Mouse (Mus musculus) gastrocnemius, adult 2 months (tissue): ENCODE results near the gene Zfhx3. TPM values are rescaled to one million over a fixed set of nuclear protein-coding genes. Genes with fewer than 3 reads are reported as not detected.
A peak's percentile ranks its signal among the peaks of the same experiment; 100 is the strongest.

Experiments
- DNase-seq: peaks from one replicate; pipeline ENCODE4 v3.0.0; 2022
- H3K27ac ChIP-seq: fragments of 200-600 bp; 2 replicates; pipeline ENCODE4 v1.8.1; 2022; ENCODE audit warnings: mild to moderate bottlenecking
- H3K4me3 ChIP-seq: fragments of 200-600 bp; 2 replicates; pipeline ENCODE4 v1.8.1; 2022; ENCODE audit warnings: mild to moderate bottlenecking, moderate library complexity
- CTCF ChIP-seq: fragments of 200-600 bp; IDR thresholded peaks from 2 replicates; pipeline ENCODE4 v1.8.1; 2022; ENCODE audit warnings: antibody characterized with exemption, mild to moderate bottlenecking, moderate library complexity
- intact Hi-C: fragments of 180-260 bp; cut with DNase I; formaldehyde crosslinking; loops from one replicate; pipeline ENCODE4 v1.15.1; 2025
- total RNA-seq, 2 experiments: library from RNA; stranded (reverse); gene quantifications; 2 replicates each; pipeline ENCODE4 v1.2.3; 2021

Gene Zfhx3
- total RNA-seq, 2 experiments from 2014 or later = 14.1 to 17.7 TPM

DNA sequence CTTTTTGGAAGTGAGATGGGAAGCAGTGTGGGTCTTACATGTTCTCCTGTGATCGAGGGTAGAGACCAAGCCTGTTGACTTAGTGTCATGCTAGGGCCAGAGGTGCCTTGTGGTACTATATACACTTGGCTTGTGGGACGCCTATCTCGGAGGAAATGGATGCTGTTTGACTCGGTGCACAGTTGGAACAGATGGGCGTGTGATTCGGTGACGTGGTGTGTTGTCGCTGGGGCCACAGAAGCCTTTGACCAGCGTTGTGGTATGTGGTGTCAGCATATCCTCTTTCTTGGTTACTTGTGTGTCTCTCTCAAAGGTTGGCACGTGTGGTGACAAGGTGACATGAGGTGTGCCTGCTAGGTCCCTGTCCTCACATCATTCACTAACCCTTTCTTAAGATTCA lies 795.7 kb downstream of the Zfhx3 start:
- no peak for DNase-seq
- no peak for TF ChIP-seq CTCF
- intact Hi-C loops = no loop called here
- H3K4me3 ChIP-seq = no peak overlapping the region
- no peak overlapping the region for H3K27ac ChIP-seq

GRCm38 (mm10) chr8:108739517-108739916 lies 797.1 kb downstream of the Zfhx3 start:
- no peak for TF ChIP-seq CTCF
- intact Hi-C loops = no loop called here
- no peak overlapping the region for H3K4me3 ChIP-seq
- no peak for DNase-seq
- H3K27ac ChIP-seq = no peak overlapping the region

DNA sequence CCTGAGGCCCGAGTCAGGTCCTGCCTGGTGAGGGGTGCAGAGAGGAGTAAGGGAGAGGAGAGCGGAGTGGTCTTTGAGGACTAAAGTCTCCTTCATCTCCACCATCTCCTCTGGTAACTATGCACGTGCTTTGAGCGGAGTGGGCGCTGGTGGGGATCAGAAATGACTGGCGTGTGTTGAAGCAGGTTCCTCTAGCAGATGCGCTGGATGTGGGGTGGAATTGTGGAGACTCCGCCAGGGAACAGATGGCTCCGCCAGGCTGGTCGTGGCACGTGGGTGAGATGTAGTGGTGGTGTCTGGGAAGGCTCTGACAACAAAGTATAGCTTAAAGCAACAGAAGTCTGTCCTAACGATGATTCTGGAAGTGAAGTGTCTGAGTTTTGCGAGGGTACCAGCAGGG lies 798.0 kb downstream of the Zfhx3 start:
- intact Hi-C loops = no loop called here
- DNase-seq = no peak
- no peak for TF ChIP-seq CTCF
- Histone ChIP-seq H3K4me3 (no peak overlapping the region), H3K27ac (no peak overlapping the region)

GRCm38 (mm10) chr8:108741651-108742050 lies 799.2 kb downstream of the Zfhx3 start:
- no peak overlapping the region for H3K4me3 ChIP-seq
- no peak for DNase-seq
- intact Hi-C loops = no loop called here
- H3K27ac ChIP-seq = no peak overlapping the region
- no peak for TF ChIP-seq CTCF

- no peak for TF ChIP-seq CTCF
- intact Hi-C loops = no loop called here
- no peak for DNase-seq
- H3K27ac ChIP-seq = no peak overlapping the region
- no peak overlapping the region for H3K4me3 ChIP-seq
Measured at GRCm38 (mm10) chr8:108742465-108742864, 800.0 kb downstream of the Zfhx3 start.

GRCm38 (mm10) chr8:108743238-108743637 lies 800.8 kb downstream of the Zfhx3 start:
- H3K4me3 ChIP-seq = no peak overlapping the region
- intact Hi-C loops = no loop called here
- no peak overlapping the region for H3K27ac ChIP-seq
- no peak for TF ChIP-seq CTCF
- DNase-seq = peak; percentile 73

DNA sequence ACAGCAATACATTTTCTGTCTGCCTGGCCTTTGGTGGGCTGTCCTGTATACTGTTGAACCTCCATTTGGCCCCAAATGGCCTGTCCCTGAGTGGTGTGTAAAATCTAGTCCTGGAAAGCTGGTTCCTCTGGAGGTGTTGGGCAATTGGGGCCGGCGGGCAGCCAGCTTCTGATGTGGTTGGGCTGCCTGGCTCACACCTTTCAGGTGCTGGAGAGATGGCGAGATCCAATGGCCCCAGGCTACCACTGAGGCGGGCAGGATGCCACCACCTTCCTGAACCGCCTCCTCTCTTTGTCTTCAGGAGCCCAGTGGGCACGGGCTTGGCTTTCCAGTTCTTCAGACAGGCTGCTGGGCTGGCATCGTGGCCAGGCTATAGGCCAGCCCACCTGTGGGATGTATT lies 803.1 kb downstream of the Zfhx3 start:
- H3K4me3 ChIP-seq = no peak overlapping the region
- TF ChIP-seq CTCF = no peak
- DNase-seq = no peak
- intact Hi-C loops = no loop called here
- no peak overlapping the region for H3K27ac ChIP-seq

GRCm38 (mm10) chr8:108748095-108748494 lies 805.7 kb downstream of the Zfhx3 start:
- no peak for TF ChIP-seq CTCF
- DNase-seq = peak; percentile 59
- Histone ChIP-seq H3K4me3 (peak overlapping the region; percentile 58), H3K27ac (peak overlapping the region; percentile 84)
- intact Hi-C loops = no loop called here

DNA sequence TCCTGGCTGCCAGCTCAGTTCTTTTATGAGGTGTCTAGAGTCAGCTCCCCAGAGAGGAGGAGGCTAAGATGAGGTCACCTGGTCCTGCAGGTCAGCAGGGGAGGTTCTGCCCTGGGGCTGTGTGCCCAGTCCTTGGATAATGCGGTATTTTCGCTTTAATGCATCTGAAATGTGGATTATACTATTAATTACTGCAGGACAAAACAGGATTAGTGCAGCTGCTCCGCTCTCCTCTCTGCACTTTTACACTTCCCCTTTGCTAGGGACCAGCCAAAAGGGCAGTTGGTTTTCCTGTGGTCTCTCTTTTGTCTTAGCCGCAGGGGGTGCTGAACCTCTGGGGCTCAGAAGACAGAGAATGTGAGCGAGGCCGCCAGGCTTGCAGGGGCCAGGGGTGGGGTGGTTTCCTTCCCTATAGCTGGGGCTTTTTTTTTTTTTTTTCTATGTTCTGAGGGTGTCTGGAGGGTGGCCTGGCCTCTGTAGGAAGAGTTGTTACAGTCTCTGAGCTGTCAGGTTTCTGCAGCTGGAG lies 806.5 kb downstream of the Zfhx3 start:
- Histone ChIP-seq H3K4me3 (peak overlapping the region; percentile 58), H3K27ac (peak overlapping the region; percentile 84)
- TF ChIP-seq CTCF = no peak
- intact Hi-C loops = no loop called here
- peak; percentile 61 for DNase-seq

GRCm38 (mm10) chr8:108750806-108751205 lies 808.4 kb downstream of the Zfhx3 start:
- peak; percentile 66 for DNase-seq
- H3K27ac ChIP-seq = peak overlapping the region; percentile 48; the same call in 1 of the 2 replicates
- intact Hi-C loops = no loop called here
- no peak for TF ChIP-seq CTCF
- no peak overlapping the region for H3K4me3 ChIP-seq

DNA sequence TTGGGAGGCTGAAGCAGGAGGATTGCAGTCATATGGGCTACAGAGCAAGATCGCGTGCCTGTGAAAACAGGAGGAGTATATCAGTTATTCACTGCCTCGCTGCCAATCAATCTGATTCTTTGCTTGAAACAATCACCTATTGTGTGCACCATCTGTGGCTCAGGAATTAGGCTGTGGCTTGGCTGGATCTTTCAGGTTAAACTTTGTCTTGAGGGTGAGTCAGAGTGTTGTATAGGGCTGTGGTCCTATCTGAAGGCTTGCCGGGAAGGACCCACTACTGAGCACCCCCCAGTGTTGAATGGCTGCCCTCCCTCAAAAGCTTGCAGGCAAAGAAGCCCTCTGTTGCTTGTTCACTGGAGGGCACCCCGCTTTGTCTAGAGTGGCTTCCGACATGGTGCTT lies 812.1 kb downstream of the Zfhx3 start:
- no peak for DNase-seq
- TF ChIP-seq CTCF = no peak
- intact Hi-C loops = no loop called here
- no peak overlapping the region for H3K4me3 ChIP-seq
- peak overlapping the region; percentile 43; the same call in 1 of the 2 replicates for H3K27ac ChIP-seq

DNA sequence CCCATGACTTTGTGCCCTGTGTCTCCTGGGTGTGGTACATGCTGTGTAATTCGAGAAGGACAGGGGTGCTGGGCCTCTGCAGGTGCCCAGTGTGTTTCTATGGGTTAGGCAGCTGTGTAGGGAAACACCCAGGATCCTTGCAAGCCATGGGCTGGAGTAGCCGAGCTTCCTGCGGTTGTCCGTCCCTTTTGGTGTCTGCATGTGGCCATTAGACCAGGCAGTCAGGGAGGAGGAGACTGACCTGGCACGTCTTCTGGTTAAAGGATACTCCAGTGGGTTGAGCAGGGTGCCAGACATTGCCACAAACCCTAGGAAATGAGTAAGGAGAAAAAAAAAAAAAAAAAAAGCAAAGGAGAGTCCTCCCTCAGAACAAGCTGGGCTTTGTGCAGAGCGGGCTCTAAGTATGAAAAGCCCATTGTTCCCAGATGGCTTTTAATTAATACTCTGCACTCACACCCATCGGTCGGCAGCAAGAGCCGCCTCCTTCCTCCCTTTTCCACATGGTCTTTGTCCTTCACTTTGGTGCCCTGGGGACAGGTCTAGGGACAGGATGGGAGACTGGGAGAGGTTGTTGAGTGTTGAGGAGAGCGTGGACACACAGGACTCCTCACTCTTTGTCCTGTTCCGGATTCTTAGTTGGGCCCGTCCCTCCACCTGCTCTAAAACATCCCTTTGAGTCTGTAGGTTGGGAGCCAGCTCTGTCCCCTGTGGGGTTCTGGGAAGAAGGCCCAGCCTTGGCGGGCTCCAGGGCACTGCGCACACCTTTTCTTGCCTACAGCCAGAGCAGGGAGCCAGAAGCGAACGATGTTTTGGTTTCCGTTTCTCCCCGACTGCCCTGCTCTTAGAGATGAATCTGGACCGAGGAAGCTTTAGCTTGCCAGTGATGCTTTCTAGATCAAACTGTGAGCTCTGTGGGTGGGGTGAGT lies 813.2 kb downstream of the Zfhx3 start:
- Histone ChIP-seq H3K4me3 (peak overlapping the region; percentile 57), H3K27ac (peak overlapping the region; percentile 73)
- TF ChIP-seq CTCF = no peak
- peak; percentile 74 for DNase-seq
- intact Hi-C loops = loop anchor here (5.0 kb wide), 1 partner anchor 43 kb away; no protein-coding TSS in a partner anchor
